Mouse (Mus musculus) intestine, postnatal 0 days (tissue): ENCODE data around the gene Odf2l. TPM values are rescaled to one million over a fixed set of nuclear protein-coding genes. Genes with fewer than 3 reads are reported as not detected.

Source experiments
- ATAC-seq: fragments of 200-750 bp; cut with Nextera tagmentation; 2 replicates; pipeline ENCODE4 v1.8.0; 2017; ENCODE audit warnings: mild to moderate bottlenecking, moderate TSS enrichment, moderate library complexity
- H3K27ac ChIP-seq: fragments of 300-500 bp; sonication (generic); 2 replicates; pipeline ENCODE4 v1.5.1; 2014; ENCODE audit warnings: mild to moderate bottlenecking, low read depth, low read length, moderate library complexity
- H3K27me3 ChIP-seq: fragments of 300-500 bp; sonication (generic); replicated peaks from 2 replicates; pipeline ENCODE4 v1.6.1; 2014; ENCODE audit warnings: low read length, mixed read lengths; ENCODE audit not compliant: control insufficient read depth, insufficient read depth
- H3K36me3 ChIP-seq: fragments of 300-500 bp; sonication (generic); 2 replicates; pipeline ENCODE4 v1.6.1; 2014; ENCODE audit warnings: mild to moderate bottlenecking, moderate library complexity; ENCODE audit not compliant: control insufficient read depth, insufficient read depth
- H3K4me1 ChIP-seq: fragments of 300-500 bp; sonication (generic); replicated peaks from 2 replicates; pipeline ENCODE4 v1.6.1; 2014; ENCODE audit warnings: antibody characterized with exemption, low read length, mixed read lengths; ENCODE audit not compliant: control insufficient read depth, insufficient read depth
- H3K4me2 ChIP-seq: fragments of 300-500 bp; sonication (generic); replicated peaks from 2 replicates; pipeline ENCODE4 v1.6.1; 2014; ENCODE audit warnings: low read depth, mild to moderate bottlenecking, moderate library complexity
- H3K4me3 ChIP-seq: fragments of 300-500 bp; sonication (generic); 2 replicates; pipeline ENCODE4 v1.5.1; 2014; ENCODE audit warnings: low read depth, low read length
- H3K9ac ChIP-seq: fragments of 300-500 bp; sonication (generic); 2 replicates; pipeline ENCODE4 v1.6.1; 2014; ENCODE audit warnings: mild to moderate bottlenecking, low read depth, low read length
- H3K9me3 ChIP-seq: fragments of 300-500 bp; sonication (generic); 2 replicates; pipeline ENCODE4 v1.6.1; 2016; ENCODE audit warnings: mixed run types; ENCODE audit not compliant: control insufficient read depth
- CTCF ChIP-seq: sonication (generic); IDR thresholded peaks from 2 replicates; pipeline ENCODE4 v1.5.1; 2016; ENCODE audit warnings: low read depth, mild to moderate bottlenecking, control low read depth, antibody characterized with exemption, moderate library complexity
- WGBS: fragments of 180-500 bp; shearing (Covaris S2); extraction: QIAGEN DNeasy Blood & Tissue Kit; methylation state at CpG from one replicate; pipeline ENCODE4 v1.1.7; 2014; 5-methylcytosine and 5-hydroxymethylcytosine counted together
- polyA plus RNA-seq: library from polyadenylated mRNA; unstranded; fragments of >200 nt; fragmentation: Nextera tagmentation; extraction: Ambion mirVana; gene quantifications from 2 replicates; pipeline ENCODE4 v1.2.1, GENCODE M21; 2015

Odf2l gene
- polyA plus RNA-seq, 1 experiment from 2014 or later = 11.4 TPM

DNA sequence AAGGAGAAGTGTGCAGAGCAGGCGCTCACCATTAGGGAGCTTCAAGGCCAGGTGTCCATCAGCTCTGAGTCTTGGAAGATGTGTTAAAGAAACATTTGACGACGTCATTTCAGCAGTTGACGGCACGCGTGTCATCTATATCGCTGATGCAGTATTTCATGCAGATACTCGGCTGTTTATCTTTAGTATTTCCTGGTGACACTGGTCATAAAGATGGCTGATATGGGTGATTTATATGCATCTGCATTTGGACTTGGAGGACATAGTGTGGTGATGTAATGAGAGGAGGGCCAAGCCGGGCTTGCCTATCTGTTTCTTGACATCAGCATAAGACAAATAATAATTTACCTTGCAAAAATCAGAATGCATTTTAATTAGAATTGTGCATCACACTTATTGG is 28.5 kb downstream of the Odf2l start:
- no peak overlapping the region for H3K4me3 ChIP-seq
- no peak overlapping the region for H3K27ac ChIP-seq
- no peak overlapping the region for H3K9ac ChIP-seq
- H3K4me1 ChIP-seq = no peaks in the 10 kb centered on the region
- ATAC-seq = peak; percentile 82
- H3K4me2 ChIP-seq = no peak overlapping the region
- H3K36me3 ChIP-seq = 0 out of 2 replicates have a peak, but pooled peaks cover 5% of the 10 kb centered on the region
- TF ChIP-seq CTCF = no peak
- 56% methylated on average over 9 of the region's 9 CpGs for WGBS
- no peaks in the 10 kb centered on the region for H3K9me3 ChIP-seq
- H3K27me3 ChIP-seq = no peaks in the 10 kb centered on the region

DNA sequence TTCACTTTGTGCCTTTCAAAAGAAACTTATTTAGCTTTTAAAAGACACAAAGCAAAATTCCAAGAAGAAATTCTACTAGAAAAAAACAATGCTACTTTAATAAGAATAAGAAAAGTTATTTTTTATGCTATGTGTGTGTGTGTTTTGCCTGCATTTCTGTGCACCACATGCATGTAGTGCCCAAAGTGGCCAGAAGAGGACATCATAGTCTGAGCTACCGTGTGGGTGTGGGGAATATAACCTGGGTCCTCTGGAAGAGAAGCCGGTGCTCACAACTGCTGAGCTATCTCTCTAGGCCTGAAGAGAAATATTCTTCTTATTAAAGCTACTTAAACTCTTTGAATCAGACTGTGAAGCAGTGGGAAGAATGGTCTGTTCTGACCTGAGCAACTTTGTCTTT is 29.1 kb downstream of the Odf2l start:
- ATAC-seq = no peak
- 0 out of 2 replicates have a peak, but pooled peaks cover 5% of the 10 kb centered on the region for H3K36me3 ChIP-seq
- no peaks in the 10 kb centered on the region for H3K4me1 ChIP-seq
- no peak overlapping the region for H3K9ac ChIP-seq
- H3K27me3 ChIP-seq = no peaks in the 10 kb centered on the region
- H3K9me3 ChIP-seq = no peaks in the 10 kb centered on the region
- no peak overlapping the region for H3K27ac ChIP-seq
- peak; percentile 69 for TF ChIP-seq CTCF
- H3K4me3 ChIP-seq = no peak overlapping the region
- H3K4me2 ChIP-seq = no peak overlapping the region
- WGBS = 79% methylated on average over 2 of the region's 2 CpGs

DNA sequence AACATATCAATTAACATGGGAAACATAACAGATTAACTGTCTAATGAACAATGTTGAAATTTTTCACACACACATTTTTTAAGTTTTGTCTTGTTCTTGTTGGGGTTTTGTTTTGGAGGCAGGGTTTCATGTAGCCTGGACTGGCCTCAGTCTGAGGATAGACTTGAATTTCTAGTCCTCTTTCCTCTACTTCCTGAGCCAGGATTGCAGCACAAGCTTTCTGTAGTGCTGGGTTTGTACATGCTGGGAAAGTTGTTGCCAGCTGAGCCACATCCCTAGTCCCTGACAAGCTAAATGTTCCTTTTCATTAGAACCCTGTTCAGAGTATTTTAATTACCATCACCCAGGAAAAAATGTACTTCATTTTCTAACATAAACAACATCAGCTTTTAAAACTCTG is 29.6 kb downstream of the Odf2l start:
- Histone ChIP-seq H3K4me2 (no peak overlapping the region), H3K27ac (no peak overlapping the region), H3K9ac (no peak overlapping the region), H3K4me1 (no peaks in the 10 kb centered on the region), H3K27me3 (no peaks in the 10 kb centered on the region), H3K4me3 (no peak overlapping the region), H3K9me3 (no peaks in the 10 kb centered on the region), H3K36me3 (0 out of 2 replicates have a peak, but pooled peaks cover 5% of the 10 kb centered on the region)
- ATAC-seq = no peak
- no peak for TF ChIP-seq CTCF

- no peak for TF ChIP-seq CTCF
Measured at GRCm38 (mm10) chr3:145151092-145151491, 32.7 kb downstream of the Odf2l start.

DNA sequence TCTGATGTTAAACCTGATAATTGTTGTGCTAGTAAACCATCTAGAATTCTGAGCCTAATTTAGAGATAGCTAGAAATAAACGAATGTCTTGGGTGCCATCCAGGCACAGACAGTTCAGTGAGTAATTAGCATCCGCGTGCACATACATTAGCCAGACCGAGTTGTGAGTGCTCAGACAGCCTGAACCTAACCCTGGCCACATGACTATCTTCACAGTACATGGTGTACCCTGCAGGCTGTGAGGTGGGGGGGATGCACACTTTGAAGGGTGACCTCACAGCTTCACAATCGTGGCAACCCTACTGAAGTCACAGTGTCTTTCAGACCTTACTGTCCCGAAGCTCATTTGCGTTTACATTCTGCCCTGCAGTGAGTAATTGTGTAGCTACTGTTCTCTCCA is 33.5 kb downstream of the Odf2l start:
- Histone ChIP-seq H3K36me3 (0 out of 2 replicates have a peak, but pooled peaks cover 8% of the 10 kb centered on the region), H3K27ac (no peak overlapping the region), H3K9ac (no peak overlapping the region), H3K27me3 (no peaks in the 10 kb centered on the region), H3K4me2 (no peak overlapping the region), H3K4me3 (no peak overlapping the region), H3K4me1 (no peaks in the 10 kb centered on the region), H3K9me3 (no peaks in the 10 kb centered on the region)
- 63% methylated on average over 7 of the region's 7 CpGs for WGBS
- TF ChIP-seq CTCF = no peak
- ATAC-seq = no peak

More at GRCm38 (mm10) chr3:145151092-145151491, 32.7 kb downstream of the Odf2l start:
- Histone ChIP-seq H3K27ac (no peak overlapping the region), H3K36me3 (0 out of 2 replicates have a peak, but pooled peaks cover 8% of the 10 kb centered on the region), H3K9me3 (no peaks in the 10 kb centered on the region), H3K9ac (no peak overlapping the region), H3K4me1 (no peaks in the 10 kb centered on the region), H3K4me2 (no peak overlapping the region), H3K27me3 (no peaks in the 10 kb centered on the region), H3K4me3 (no peak overlapping the region)
- 84% methylated on average over 7 of the region's 7 CpGs for WGBS
- no peak for ATAC-seq

DNA sequence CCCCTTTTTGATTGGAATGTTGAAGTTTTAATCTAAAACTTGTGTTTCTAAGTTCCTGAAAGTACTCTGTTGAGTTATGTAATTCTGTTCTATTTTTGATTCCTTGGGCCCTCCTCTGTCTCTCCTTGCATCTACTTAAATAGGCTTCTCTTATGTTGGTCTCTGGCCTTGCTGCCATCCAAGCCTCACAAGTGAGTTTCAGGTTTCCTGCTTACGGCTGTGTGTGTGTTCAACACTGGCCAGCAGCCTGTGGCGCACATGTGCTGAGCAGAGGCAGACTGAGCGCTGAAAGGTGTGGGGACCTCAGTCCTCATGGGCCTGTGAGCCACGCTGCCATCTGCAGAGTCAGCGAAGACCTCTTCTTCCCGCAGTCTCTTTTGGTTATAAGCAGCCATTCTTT is 38.5 kb downstream of the Odf2l start:
- no peak for TF ChIP-seq CTCF
- Histone ChIP-seq H3K9me3 (no peaks in the 10 kb centered on the region), H3K4me1 (no peaks in the 10 kb centered on the region), H3K9ac (no peak overlapping the region), H3K4me2 (no peak overlapping the region), H3K4me3 (no peak overlapping the region), H3K27ac (no peak overlapping the region), H3K36me3 (0 out of 2 replicates have a peak, but pooled peaks cover 3% of the 10 kb centered on the region), H3K27me3 (no peaks in the 10 kb centered on the region)
- WGBS = 94% methylated on average over 6 of the region's 6 CpGs
- no peak for ATAC-seq

DNA sequence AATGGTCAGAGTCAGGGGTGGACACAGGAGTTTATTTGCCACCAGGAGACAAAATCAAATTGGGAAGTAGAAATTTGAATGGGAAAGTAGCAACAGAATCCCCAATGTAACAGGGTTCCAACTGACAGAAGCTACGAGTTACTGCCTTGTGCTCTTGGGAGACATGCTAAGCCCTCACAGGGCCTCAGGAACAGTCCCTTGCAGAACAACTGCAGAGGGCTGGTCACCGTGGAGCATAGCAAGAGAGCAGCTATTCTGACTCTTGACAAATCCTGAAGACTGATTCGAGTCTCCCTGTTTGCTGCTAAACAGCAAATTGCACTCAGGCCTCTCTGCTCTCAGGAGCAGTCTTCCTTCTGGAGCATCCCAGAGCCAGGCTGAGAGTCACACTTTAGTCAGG is 40.1 kb downstream of the Odf2l start:
- Histone ChIP-seq H3K9me3 (no peaks in the 10 kb centered on the region), H3K36me3 (0 out of 2 replicates have a peak, but pooled peaks cover 3% of the 10 kb centered on the region), H3K27me3 (no peaks in the 10 kb centered on the region), H3K4me1 (no peaks in the 10 kb centered on the region), H3K9ac (no peak overlapping the region), H3K4me3 (no peak overlapping the region), H3K27ac (no peak overlapping the region), H3K4me2 (no peak overlapping the region)
- no peak for TF ChIP-seq CTCF
- ATAC-seq = no peak
- 92% methylated on average over 3 of the region's 3 CpGs for WGBS
